Mouse (Mus musculus) heart, postnatal 0 days (tissue): ENCODE results near the gene Gm9821.

Experiments
- CTCF ChIP-seq: IDR thresholded peaks from 2 replicates; pipeline ENCODE4 v1.5.1; 2016; ENCODE audit warnings: antibody characterized with exemption, control low read depth, low read depth
- EP300 ChIP-seq: IDR thresholded peaks from 2 replicates; pipeline ENCODE4 v1.6.1; 2016; ENCODE audit warnings: antibody characterized with exemption, low read depth

- TF ChIP-seq CTCF (no peak), EP300 (no peak)
Observed at GRCm38 (mm10) chr2:91928534-91929350, 16.8 kb upstream of the Gm9821 start.
